Mouse (Mus musculus) 3134 (cell line): ENCODE measurements around the gene Cpt1a.

Experiments
- DNase-seq: peaks from one replicate; pipeline ENCODE4 v3.0.0-alpha.2; 2011; ENCODE audit warnings: low spot score; ENCODE audit not compliant: insufficient read length; ENCODE audit errors: extremely low read depth

Cpt1a gene

DNA sequence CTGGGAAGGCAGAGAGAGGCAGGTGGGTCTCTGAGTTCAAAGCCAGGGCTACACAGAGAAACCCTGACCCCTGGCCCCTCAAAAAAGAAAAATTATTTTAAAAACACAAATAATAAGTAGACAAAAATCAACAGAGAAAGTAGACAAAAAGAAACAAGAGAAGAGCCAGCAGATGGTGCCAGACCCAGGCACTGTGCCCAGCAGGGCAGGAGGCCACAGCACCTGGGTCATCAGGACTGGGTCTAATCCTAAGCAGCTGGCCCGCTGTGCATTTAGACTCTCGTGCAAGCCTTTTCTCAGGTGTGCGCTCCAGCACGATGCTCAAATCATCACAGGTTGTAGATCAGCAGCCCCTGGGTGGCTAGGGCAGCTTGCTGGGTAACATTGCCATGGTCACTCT is 41.4 kb downstream of the Cpt1a start:
- no peak for DNase-seq

GRCm38 (mm10) chr19:3365089-3365488 is 43.0 kb downstream of the Cpt1a start:
- no peak for DNase-seq

DNA sequence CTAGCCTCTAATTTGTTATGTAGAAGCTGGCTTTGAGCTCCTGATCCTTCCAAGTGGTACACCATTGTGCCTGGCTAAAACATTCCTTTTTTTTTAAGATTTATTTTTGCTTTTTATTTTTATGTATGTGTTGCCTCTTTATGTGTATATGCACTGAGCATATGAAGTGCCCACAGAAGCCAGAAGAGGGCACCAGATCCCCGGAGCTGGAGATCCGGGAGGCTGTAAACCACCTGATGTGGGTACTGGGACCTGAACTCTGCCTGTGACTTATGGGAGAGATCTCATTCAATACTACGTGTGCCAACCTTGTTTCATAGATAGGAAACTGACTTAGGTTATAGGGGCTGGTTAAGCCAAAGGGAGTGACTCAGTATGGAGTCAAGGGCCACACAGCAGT is 46.1 kb downstream of the Cpt1a start:
- DNase-seq = no peak

DNA sequence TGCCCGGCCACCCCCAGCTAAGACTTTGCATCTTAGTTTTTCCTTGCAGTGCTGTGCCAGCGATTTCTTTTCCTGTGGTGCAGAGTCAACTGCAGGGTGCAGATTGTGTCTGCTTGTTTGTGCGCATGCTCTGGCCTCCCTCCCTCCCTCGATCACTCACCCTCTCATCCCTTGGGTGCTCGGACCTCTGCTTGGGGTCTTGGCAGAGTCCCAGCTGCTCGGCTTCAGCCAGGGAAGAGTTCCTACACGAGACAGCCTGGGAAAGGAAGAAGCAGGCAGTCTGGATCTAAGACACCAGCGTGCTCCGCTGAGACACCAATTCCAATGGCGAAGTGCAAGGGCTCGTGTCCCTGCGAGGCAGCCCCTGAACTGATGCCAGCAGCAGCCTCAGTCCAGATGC is 51.2 kb downstream of the Cpt1a start:
- DNase-seq = no peak

GRCm38 (mm10) chr19:3374028-3374427 is 51.9 kb downstream of the Cpt1a start:
- no peak for DNase-seq

DNA sequence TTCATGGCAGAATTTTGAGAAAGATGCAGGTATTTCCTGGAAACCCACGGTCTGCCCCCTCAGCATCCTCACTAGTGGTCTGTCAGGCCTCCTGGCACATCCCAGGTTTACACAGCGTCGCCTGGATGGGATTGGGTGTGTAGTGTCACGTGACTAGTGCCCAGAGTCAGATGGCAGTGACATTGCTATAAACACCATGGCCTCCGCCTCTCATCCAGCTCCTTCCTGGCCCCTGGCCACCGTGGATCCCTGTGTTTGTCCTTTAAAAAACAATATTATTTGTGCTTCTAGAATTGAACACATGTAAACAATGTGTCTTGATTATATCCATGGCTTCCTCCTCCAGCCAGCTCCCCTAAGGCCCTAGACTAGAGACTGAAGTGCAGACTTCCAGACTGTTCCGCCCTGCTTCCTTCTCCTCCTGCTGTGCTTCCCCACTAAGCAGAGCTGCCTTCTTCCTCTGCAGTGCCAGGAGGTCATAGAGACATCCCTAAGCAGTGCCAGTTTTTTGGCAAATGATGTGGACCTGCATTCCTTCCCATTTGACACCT is 53.9 kb downstream of the Cpt1a start:
- no peak for DNase-seq

DNA sequence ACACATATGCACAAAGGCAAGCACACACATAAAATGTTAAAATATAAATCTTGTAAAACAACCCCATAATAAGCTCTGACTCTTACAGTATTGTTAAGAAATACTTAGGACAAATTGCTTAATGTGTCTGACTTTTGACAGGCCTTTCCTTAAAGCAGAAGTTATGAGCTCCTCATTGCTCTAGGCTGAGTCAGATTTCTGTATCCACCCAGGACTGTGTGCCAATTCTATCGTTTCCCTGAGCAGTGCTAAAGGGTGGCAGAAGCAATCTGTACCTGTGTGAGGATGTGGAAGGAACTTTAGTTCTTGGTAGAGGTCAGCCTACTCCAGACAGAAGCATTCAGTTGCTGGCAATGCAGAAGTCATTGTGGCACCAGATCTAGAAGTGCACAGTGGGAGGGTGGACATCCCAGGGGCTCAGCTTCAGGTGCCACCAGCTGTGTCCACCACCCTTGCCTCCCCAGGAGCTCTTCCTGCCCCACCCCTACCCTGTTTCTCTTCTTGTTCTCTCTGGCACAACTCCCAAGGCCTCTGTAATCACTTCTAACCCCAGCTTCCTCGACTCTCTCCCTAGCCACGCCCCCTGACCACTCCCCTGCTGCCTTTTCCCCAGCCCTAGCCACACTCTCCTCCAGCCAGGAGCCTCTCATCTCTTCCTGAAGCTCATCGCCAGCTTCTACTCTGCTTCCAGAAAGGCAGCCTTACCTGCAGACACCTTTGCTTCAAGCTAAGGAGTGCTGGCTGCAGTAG is 55.0 kb downstream of the Cpt1a start:
- DNase-seq = no peak

- no peak for DNase-seq
These were observed 56.5 kb downstream of the Cpt1a start for GRCm38 (mm10) chr19:3378614-3379013.

DNA sequence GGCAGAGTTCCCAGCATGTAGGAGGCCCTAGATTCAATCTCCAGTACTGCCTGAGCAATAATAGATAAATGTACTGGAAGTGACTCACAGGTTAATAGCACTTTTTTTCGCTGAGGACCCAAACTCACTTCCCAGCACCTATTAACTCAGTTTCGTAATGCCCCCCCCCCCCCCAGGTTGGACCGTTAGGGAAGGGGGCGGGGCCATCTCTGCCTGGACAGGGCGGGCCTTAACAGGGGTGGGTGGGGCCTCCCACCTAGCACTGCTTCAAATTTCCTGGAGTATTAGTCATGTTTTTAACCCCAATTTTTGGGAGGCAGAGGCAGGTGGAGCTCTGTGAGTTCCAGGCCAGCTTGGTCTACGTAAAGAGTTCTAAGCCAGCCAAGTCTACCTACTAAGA is 65.9 kb downstream of the Cpt1a start:
- DNase-seq = no peak

DNA sequence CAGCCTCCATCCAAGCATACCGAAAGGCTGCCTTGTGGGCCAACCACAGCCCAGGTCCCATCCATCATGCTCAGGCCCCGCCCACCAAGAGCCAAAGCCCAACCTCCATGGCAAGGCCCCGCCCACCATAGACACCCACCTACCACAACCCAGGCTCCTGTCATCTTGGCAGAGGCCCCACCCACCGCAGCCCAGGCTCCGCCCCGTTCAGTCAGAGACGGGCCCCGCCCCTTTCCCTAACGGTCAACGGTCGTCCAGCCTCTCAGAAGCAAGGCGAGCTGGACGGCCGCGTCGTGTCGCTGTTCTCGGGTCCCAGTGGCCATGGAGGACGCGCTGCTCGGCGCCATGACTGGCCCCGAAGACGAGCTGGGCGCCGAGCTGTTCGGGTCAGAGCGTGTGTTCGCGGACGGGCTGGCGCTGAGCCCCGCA is 66.5 kb downstream of the Cpt1a start, which contains the start of gene Tesmin:
Gene Tesmin, plus strand, starts transcription at position 229 of the 429 bp plus-strand sequence.
- DNase-seq = no peak

DNA sequence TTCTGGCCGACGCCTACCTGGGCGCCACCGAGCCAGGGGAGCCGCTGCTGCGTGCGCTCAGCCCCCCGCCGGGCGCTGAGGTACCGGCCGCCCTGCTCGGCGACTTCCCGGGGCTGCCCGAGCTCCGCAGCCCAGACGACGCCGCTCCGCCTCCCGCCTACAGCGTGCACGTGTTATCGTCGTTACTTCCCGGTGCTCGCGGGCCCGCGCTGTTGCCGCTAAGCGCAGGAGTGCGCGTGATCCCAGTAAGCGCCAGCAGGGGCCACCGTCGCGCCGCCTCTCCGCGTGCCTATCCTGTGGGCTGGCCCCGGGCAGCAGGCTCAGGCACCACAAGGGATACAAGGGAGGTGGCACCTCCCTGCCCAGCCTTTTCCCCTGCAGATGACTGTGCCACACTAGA is 67.0 kb downstream of the Cpt1a start:
- no peak for DNase-seq

GRCm38 (mm10) chr19:3392384-3392783 is 70.2 kb downstream of the Cpt1a start:
- no peak for DNase-seq

DNA sequence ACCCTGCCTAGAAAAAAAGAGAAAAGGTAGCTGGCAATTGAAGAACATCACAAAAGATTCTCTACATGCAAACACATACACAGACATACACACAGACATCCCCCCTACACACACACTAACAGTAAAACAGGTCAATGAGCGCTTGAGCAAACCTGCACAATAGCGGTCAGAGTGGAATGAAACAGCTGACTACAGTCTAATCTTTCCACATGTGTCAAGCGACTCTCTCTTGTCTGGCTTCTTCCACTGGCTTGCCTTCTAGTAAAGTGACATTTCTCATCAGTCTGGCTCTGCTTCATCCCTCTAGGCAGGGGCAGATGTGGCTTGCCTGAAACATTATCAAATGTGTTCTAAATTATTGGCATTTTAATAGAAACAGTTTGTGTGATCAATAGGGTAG is 72.1 kb downstream of the Cpt1a start:
- DNase-seq = no peak

- DNase-seq = no peak
These were observed 77.9 kb downstream of the Cpt1a start for GRCm38 (mm10) chr19:3400057-3400456.

DNA sequence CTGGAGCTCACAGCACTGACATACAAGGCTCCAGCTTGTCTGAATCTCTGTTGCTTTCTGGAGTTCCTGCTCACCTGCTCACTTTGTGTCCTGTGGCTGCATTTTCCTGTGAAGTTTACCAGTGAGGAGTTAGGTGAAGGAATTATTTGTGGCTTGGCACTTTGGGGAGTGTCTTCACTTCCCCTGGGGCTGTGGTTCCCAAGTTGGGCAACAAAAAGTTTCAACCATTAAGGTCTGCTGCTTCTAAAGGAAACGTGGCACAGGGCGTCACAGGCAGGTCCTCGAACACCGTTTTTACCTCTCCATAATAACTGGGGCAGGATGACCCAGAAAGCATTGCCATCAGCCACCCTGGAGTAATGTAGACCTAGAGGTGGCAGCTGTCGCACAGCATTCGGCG is 79.4 kb downstream of the Cpt1a start:
- DNase-seq = no peak

GRCm38 (mm10) chr19:3401943-3402342 is 79.8 kb downstream of the Cpt1a start:
- no peak for DNase-seq

GRCm38 (mm10) chr19:3402390-3402789 is 80.3 kb downstream of the Cpt1a start:
- no peak for DNase-seq

DNA sequence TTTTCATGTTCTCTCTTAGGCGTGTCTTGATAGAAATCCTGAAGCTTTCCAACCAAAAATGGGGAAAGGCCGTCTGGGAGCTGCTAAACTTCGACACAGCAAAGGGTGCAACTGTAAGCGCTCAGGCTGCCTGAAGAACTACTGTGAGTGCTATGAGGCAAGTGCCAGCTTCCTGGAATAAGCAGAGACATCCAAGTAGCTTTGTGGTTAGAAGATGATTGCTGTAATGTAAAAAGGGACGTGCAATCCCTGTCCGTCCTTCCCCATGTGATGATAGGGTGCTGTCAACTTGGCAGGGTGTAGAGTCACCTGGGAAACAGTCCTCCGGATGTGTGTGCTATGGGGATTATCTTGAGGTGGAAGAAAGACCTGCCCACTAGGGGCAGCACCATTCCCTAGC is 81.9 kb downstream of the Cpt1a start:
- no peak for DNase-seq

- peak; percentile 38 for DNase-seq
These were observed 83.6 kb downstream of the Cpt1a start for GRCm38 (mm10) chr19:3405531-3406281.

GRCm38 (mm10) chr19:3414268-3414733 is 92.2 kb downstream of the Cpt1a start, which contains the start of gene Gal:
TSS of gene Gal (minus strand) at chr19:3414544.
- DNase-seq = no peak

DNA sequence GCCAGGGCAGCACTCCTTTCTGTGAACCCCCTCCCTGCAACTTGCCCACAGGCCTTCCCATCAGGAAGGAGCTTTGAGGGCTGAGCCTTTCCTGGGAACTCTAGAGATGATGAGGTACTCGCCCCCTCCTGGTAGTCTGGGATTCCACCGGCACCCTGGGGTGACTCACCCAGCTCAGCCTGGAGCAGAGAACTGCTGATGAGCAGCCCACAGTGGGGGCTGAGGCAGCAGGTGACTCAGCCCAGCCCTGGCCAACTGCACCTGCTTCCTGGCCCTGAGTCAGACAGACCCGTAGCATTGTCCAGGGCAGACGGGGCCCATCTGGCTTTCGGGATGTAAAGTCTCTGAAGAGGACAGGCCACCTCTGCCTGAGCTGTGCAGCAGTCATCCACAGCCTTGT is 97.1 kb downstream of the Cpt1a start:
- peak; percentile 80 for DNase-seq

DNA sequence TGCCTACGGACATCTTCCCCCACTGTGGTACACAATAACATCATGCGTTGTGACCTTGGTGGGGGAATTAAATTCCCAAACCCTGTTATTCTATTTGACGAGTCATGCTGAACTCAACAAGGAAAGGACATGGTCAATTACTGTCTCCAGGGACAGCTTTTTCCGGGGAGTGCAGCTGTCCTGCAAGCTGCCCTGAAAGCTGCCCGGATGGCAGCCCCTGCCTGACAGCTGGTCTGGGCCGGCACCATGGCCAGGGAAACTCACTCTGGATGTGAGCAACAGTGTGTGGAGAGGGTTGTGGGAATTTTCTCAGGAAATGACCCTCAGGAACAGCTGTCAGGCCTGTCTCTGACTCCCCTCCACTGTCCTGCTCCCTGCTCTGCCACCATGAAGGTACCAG is 100.4 kb downstream of the Cpt1a start:
- DNase-seq = peak; percentile 33
